Mouse (Mus musculus) testis, adult 2 months (tissue): ENCODE measurements around the gene Batf2. TPM values are rescaled to one million over a fixed set of nuclear protein-coding genes. Genes with fewer than 3 reads are reported as not detected.

Source experiments
- H3K27ac ChIP-seq: fragments of 200-500 bp; 2 replicates; pipeline ENCODE4 v1.5.1; 2012; ENCODE audit warnings: low read depth, low read length; ENCODE audit not compliant: control insufficient read depth, insufficient read depth
- H3K27me3 ChIP-seq: fragments of 200-500 bp; 2 replicates; pipeline ENCODE4 v1.6.1; 2012; ENCODE audit warnings: mild to moderate bottlenecking, low read length, moderate library complexity; ENCODE audit not compliant: control insufficient read depth, insufficient read depth
- H3K36me3 ChIP-seq: fragments of 200-500 bp; 2 replicates; pipeline ENCODE4 v1.6.1; 2012; ENCODE audit warnings: mild to moderate bottlenecking, low read length; ENCODE audit not compliant: control insufficient read depth, insufficient read depth
- H3K4me1 ChIP-seq: fragments of 200-500 bp; 2 replicates; pipeline ENCODE4 v1.6.1; 2012; ENCODE audit warnings: low read length; ENCODE audit not compliant: control insufficient read depth, insufficient read depth
- H3K4me3 ChIP-seq: fragments of 200-500 bp; 2 replicates; pipeline ENCODE4 v1.5.1; 2012; ENCODE audit warnings: low read depth, mild to moderate bottlenecking, low read length, moderate library complexity, mixed read lengths; ENCODE audit not compliant: control insufficient read depth
- CTCF ChIP-seq: fragments of 200-500 bp; IDR thresholded peaks from 2 replicates; pipeline ENCODE4 v1.5.1; 2012; ENCODE audit warnings: low read depth, mild to moderate bottlenecking, inconsistent platforms, low read length, moderate library complexity; ENCODE audit not compliant: control insufficient read depth, insufficient read depth, insufficient replicate concordance
- POLR2A ChIP-seq: fragments of 200-500 bp; IDR thresholded peaks from 2 replicates; pipeline ENCODE4 v1.6.1; 2012; ENCODE audit warnings: low read depth, mild to moderate bottlenecking, inconsistent platforms, low read length, moderate library complexity; ENCODE audit not compliant: control insufficient read depth
- polyA plus RNA-seq: library from polyadenylated mRNA; depleted of rRNA; stranded (reverse); fragments of >200 nt; gene quantifications from 2 replicates; pipeline ENCODE4 v1.2.3, GENCODE M21; 2012

Gene Batf2
- polyA plus RNA-seq, 1 experiment: 1.1 TPM

DNA sequence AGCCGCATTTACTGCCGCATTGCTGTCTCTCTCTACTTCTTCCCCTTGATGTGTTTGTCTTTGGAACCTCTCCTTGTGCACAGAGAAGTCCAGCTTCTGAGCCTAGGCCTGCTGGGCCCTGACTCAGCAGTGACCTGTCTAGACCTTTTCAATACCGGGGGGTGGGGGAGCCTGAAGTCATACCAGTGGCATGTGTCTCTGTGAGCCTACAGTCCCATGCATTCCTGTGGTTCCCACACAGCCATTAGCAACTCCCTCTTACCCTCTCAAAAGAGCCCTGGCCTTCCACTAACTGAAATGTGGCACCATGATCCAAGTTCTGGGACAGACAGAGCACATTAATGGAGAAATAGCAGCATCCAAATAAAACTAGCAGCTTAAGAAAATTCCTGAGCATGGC, 4.4 kb upstream of the Batf2 start:
- TF ChIP-seq CTCF: no peak
- no peak for TF ChIP-seq POLR2A
- no peaks in the 10 kb centered on the region for H3K36me3 ChIP-seq

DNA sequence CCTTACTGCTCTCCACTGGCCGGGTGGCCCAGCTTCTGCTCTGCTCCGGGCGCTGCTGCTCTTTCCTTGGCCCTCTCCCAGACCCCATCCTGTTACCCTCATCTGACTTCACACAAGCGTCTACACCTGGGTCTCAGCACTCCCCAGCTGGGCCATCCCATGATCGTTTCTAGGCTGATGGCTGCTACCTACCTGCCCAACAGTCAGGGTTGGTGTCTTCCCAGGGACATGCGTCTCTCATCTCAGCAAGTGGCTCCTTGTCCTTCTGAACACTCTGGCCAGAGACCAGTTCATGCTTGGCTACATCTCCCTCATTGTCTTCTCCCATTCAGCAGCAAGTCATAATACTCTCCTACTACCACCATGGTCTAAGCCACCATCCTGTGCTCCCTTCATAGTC, 1.1 kb upstream of the Batf2 start:
- peaks cover 7% of the 10 kb centered on the region for H3K4me1 ChIP-seq
- H3K4me3 ChIP-seq: peak overlapping the region; percentile 97
- no peak for TF ChIP-seq POLR2A
- no peak for TF ChIP-seq CTCF
- H3K27me3 ChIP-seq: no peaks in the 10 kb centered on the region
- H3K36me3 ChIP-seq: no peaks in the 10 kb centered on the region
- H3K27ac ChIP-seq: no peak overlapping the region

More for the DNA sequence above, 4.4 kb upstream of the Batf2 start:
- Histone ChIP-seq H3K4me1 (peaks cover 6% of the 10 kb centered on the region), H3K27me3 (no peaks in the 10 kb centered on the region), H3K27ac (no peak overlapping the region), H3K4me3 (no peak overlapping the region)

DNA sequence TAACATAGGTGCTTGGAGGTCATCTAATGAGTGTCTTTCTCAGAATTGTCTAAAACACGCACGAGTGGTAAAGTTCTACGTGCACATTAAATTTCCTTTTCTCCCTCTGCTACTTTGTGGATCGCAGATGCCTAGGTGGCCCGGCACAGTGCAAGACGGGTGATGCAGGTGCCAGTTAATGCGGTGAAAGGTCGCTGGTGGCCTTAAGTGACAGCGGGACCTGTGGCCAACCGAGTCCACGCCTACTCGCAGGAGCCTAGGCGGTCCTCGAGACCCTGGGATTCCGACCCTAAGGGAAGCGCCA, 457 bp upstream of the Batf2 start:
- Histone ChIP-seq H3K4me1 (peaks cover 7% of the 10 kb centered on the region), H3K36me3 (no peaks in the 10 kb centered on the region), H3K4me3 (peak overlapping the region; percentile 97), H3K27ac (peak overlapping the region; percentile 97), H3K27me3 (no peaks in the 10 kb centered on the region)
- no peak for TF ChIP-seq CTCF
- no peak for TF ChIP-seq POLR2A

DNA sequence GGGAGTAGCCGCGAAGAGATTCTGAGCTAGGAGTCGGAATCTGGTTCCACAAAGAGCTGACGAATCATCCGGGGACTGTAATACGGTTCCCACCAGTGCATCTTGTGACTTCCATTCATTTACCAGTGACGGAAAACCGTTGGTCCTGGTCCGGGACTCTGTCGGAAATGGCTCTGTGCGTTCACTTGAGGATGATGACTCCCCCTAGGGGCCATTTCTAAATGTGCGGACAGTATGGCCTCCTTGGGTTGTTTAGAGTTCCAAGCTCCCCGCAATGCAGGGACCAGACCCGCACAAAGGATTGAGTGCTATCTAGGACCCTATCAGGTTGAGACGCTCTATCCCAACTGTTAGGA, 589 bp downstream of the Batf2 start, which contains the start of gene Arl2:
TSS of gene Arl2 (minus strand) at position 155 of the 356 bp plus-strand sequence.
- Histone ChIP-seq H3K4me3 (peak within 1 kb of the TSS; percentile 97), H3K4me1 (peaks cover 7% of the 10 kb centered on the region), H3K27ac (peak within 1 kb of the TSS; percentile 97), H3K36me3 (no peaks in the 10 kb centered on the region), H3K27me3 (no peaks in the 10 kb centered on the region)
- TF ChIP-seq POLR2A: no peak
- TF ChIP-seq CTCF: peak; percentile 54; the same call in 1 of the 2 replicates

DNA sequence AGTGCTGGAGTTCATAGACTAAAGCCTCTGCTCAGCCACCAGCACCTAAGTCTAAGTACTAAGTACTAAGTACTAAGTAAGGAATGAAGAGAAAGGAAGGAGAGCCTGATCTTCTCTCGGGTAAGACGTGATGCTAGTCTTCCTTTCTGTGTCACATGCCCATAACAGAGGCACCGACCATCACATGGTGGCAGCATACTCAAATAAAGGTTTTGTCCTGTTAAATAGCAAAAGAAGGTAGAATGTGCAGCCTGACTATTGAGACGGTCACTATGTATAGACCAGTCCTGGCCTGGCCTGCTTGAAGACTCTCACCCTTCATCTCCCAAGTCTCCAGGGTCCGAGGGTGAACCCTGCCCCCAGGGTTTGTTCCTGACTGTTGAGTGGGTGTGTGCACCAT, 4.1 kb downstream of the Batf2 start:
- H3K27me3 ChIP-seq: no peaks in the 10 kb centered on the region
- TF ChIP-seq CTCF: no peak
- no peak for TF ChIP-seq POLR2A
- no peaks in the 10 kb centered on the region for H3K36me3 ChIP-seq
- H3K4me3 ChIP-seq: no peak overlapping the region
- H3K27ac ChIP-seq: no peak overlapping the region
- peaks cover 3% of the 10 kb centered on the region for H3K4me1 ChIP-seq

DNA sequence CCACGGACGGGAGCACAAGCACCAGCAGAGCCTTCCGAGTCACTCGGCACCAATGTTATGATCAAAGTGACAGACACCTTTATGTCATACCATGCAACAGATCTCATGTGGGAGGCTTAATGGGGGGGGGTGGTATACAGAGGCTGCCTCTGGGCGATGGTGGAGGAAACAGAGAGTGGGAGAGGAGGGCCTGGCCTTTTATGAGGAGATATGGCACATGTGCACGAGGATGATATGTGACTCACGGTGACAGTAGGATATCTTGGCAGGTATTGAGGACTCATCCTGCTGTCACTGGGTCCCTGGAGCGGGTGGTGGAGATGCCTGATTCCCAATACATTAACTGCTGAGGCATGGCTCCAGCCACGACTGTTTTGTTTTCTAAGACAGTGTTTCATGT, 14.4 kb downstream of the Batf2 start:
- no peaks in the 10 kb centered on the region for H3K4me1 ChIP-seq
- H3K27ac ChIP-seq: no peak overlapping the region
- TF ChIP-seq POLR2A (no peak), CTCF (no peak)
- no peaks in the 10 kb centered on the region for H3K27me3 ChIP-seq
- H3K4me3 ChIP-seq: no peak overlapping the region
- no peaks in the 10 kb centered on the region for H3K36me3 ChIP-seq

DNA sequence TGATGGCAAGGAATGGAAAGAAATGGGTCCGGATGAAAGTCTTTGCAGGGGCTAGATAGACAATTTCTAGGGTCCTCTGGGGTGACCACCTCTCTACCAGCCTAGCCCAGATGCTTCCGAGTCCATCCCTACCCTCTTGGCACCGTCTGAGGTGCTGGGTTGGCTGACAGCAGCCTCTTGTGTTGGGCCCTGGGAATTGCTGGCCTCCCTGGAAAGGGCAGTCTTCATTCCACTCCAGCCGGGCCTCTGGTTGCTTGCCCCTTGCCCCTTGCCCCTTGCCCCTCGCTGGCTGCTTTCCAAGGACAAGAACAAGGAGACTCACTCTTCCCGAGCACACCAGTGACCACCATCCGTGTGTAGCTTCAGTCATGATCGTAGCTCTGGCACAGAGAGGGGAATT, 15.6 kb downstream of the Batf2 start:
- H3K27me3 ChIP-seq: no peaks in the 10 kb centered on the region
- no peak overlapping the region for H3K27ac ChIP-seq
- H3K4me1 ChIP-seq: no peaks in the 10 kb centered on the region
- H3K36me3 ChIP-seq: no peaks in the 10 kb centered on the region
- H3K4me3 ChIP-seq: no peak overlapping the region
- TF ChIP-seq POLR2A (no peak), CTCF (peak; percentile 25; the same call in 1 of the 2 replicates)

DNA sequence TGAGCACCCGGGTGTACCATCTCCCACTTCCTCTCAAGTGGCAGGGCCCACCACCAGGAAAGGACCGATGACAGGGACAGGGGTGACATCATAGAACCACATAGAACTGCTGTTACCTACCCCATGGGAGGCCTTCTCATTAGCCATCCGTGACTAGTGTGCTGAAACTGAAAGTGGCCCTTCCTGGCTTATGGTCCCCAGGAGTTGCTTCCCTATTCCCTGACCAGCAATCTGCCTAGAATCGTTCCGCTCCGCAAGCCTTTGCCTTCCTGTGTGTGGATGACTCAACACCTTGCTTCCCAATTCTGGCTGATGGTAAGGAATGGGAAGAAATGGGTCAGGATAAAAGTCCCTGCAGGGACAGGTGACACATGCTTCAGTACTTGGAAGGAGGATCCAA, 16.4 kb downstream of the Batf2 start:
- no peaks in the 10 kb centered on the region for H3K27me3 ChIP-seq
- TF ChIP-seq CTCF (no peak), POLR2A (no peak)
- no peak overlapping the region for H3K4me3 ChIP-seq
- H3K36me3 ChIP-seq: no peaks in the 10 kb centered on the region
- no peak overlapping the region for H3K27ac ChIP-seq
- H3K4me1 ChIP-seq: no peaks in the 10 kb centered on the region
